Mouse (Mus musculus): ENCODE data around the gene Chga.

DNA sequence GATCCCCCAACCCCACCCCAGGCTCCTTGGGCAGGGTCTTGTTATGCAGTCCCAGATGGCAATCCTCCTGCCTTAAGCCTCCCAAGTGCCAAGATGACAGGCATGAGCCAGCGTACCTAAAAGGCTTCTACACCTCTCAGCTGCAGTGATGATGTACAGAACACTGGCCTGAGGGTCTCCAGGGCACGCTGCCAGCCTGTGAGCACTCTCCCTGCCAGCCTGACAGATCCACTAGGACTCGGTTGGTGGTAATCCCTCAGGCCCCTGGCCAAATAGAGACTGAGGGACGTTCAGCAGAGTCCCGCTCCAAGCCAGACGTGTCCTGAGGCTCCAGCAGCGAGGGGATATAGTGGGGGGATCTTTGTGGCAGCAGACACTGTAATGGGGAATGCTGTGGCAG is 18.3 kb downstream of the Chga start:
- TF ChIP-seq CTCF (IDR thresholded peaks at IDR 0.05; ENCODE audit: low read depth, low read length) (no peak), GATA1 (IDR thresholded peaks at IDR 0.05; ENCODE audit: borderline replicate concordance, low read length) (no peak), POLR2AphosphoS5 (IDR thresholded peaks at IDR 0.05; ENCODE audit: insufficient replicate concordance, low read depth, low read length) (no peak), TAL1 (conservative IDR thresholded peaks at IDR 0.05; ENCODE audit: low read depth, low read length) (no peak), GATA2 (IDR thresholded peaks at IDR 0.05; ENCODE audit: borderline replicate concordance, low read depth, low read length) (no peak)

Measured in G1E (cell line).